Mouse (Mus musculus) G1E (cell line): ENCODE measurements around the gene Ankfn1.

Experiments
- CTCF ChIP-seq: IDR thresholded peaks from 2 replicates; pipeline ENCODE4 v1.5.1; 2012; ENCODE audit warnings: low read depth, low read length, inconsistent platforms, mixed read lengths
- GATA1 ChIP-seq: IDR thresholded peaks from 2 replicates; pipeline ENCODE4 v1.6.1; 2012; ENCODE audit warnings: borderline replicate concordance, low read length, inconsistent platforms, mixed read lengths

GRCm38 (mm10) chr11:89500961-89501360 lies 276.5 kb downstream of the Ankfn1 start:
- TF ChIP-seq CTCF (no peak), GATA1 (no peak)
